Mouse (Mus musculus) ES-Bruce4 (cell line): ENCODE results near the gene AC161166.1.

ENCODE experiments used
- CTCF ChIP-seq: IDR thresholded peaks from one replicate; pipeline ENCODE4 v1.8.1; 2011; ENCODE audit warnings: low read depth, low read length
- POLR2A ChIP-seq: IDR thresholded peaks from one replicate; pipeline ENCODE4 v1.8.1; 2011; ENCODE audit warnings: low read length; ENCODE audit not compliant: insufficient read depth

- TF ChIP-seq CTCF (no peak), POLR2A (no peak)
Observed at GRCm38 (mm10) chr7:24524978-24525377, 12.7 kb upstream of the AC161166.1 start.
